ENCODE assay signal across 19 mouse cellular contexts in genomic region chr17:29423991-29424390, GRCm38 (mm10).
"Had no signal": no experiment of that assay in that cellular context is flagged by ENCODE, and none has a peak within 500 bp of the region (broad histone marks: within the 10 kb centered on the region; RNA-seq: fewer than 3 reads in every experiment).

No protein-coding gene starts in this region.

- H3K4me1 ChIP-seq: hindbrain, embryonic 12.5 days had no signal

- H3K27me3 ChIP-seq: heart, embryonic 12.5 days; hindbrain, embryonic 12.5 days; intestine, embryonic 15.5 days; limb, embryonic 13.5 days; limb, embryonic 15.5 days had no signal

- H3K27ac ChIP-seq: hindbrain, embryonic 12.5 days; hindbrain, embryonic 14.5 days; intestine, embryonic 15.5 days; limb, embryonic 13.5 days; limb, embryonic 15.5 days; liver, embryonic 14.5 days had no signal

- H3K9me3 ChIP-seq: heart, embryonic 12.5 days; hindbrain, embryonic 12.5 days; intestine, embryonic 15.5 days; limb, embryonic 15.5 days; liver, embryonic 12.5 days had no signal

- H3K4me3 ChIP-seq: heart, embryonic 12.5 days; hindbrain, embryonic 10.5 days; hindbrain, embryonic 12.5 days; intestine, embryonic 15.5 days; limb, embryonic 13.5 days; limb, embryonic 15.5 days; liver, embryonic 12.5 days had no signal

- H3K36me3 ChIP-seq: heart, embryonic 12.5 days; hindbrain, embryonic 10.5 days; hindbrain, embryonic 12.5 days; intestine, embryonic 15.5 days; limb, embryonic 13.5 days; limb, embryonic 15.5 days; liver, embryonic 12.5 days had no signal

- DNase-seq: gastrocnemius, postnatal 14 days; gastrocnemius, postnatal 36 days; heart, postnatal 36 days; kidney, adult 18-20 months; kidney, adult 8-10 months; kidney, postnatal 10 days; kidney, postnatal 25 days; layer of hippocampus, adult 9-11 months; layer of hippocampus, postnatal 36 days; left cerebral cortex, postnatal 4 days had no signal

- H3K9ac ChIP-seq: heart, embryonic 12.5 days; hindbrain, embryonic 12.5 days; hindbrain, embryonic 14.5 days; intestine, embryonic 15.5 days; limb, embryonic 13.5 days; limb, embryonic 15.5 days; liver, embryonic 12.5 days; liver, embryonic 14.5 days had no signal
